Mouse (Mus musculus) thymus, adult 18-20 months (tissue): Measurements from ENCODE around the gene Thsd7a.

Experiments
- DNase-seq, 2 experiments: peaks; one replicate each; pipeline ENCODE4 v3.0.0; 2022; ENCODE audit warnings: mixed read lengths in 2 of 2

Gene Thsd7a

DNA sequence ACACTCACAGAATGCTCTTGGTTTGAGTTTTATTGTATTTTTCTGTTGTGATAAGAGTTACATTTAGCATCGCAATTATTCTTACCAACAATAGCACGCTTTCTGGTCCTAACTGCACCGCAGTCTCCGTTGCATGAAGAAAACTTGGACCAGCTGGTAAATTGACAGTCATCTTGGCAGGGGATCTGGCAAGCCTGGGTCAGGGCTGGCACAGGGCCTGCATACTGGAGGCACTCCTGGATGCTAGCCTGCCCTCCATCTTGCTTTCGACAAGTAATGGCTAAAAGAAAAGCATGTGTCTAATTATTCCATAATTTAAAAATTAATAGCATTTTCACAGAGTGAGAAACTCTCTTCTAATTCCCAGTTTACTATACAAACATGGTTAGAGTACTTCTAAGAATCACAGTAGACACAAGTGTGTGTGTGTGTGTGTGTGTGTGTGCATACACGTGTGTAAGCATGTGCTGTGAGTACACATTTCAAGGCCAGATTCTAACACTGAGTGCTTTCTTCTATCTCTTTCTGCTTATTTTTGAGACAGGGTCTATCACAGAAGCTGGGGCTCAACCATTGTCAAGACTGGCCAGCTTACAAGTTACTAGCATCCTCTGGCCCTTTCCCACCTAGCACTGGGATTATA lies 368.0 kb downstream of the Thsd7a start:
- no peak for DNase-seq

GRCm38 (mm10) chr6:12380717-12381116 lies 368.5 kb downstream of the Thsd7a start:
- no peak for DNase-seq

GRCm38 (mm10) chr6:12358737-12359136 lies 390.5 kb downstream of the Thsd7a start:
- no peak for DNase-seq

- DNase-seq: no peak
Measured at GRCm38 (mm10) chr6:12353573-12353972, 395.6 kb downstream of the Thsd7a start.

GRCm38 (mm10) chr6:12352165-12352719 lies 397.0 kb downstream of the Thsd7a start:
- no peak for DNase-seq

DNA sequence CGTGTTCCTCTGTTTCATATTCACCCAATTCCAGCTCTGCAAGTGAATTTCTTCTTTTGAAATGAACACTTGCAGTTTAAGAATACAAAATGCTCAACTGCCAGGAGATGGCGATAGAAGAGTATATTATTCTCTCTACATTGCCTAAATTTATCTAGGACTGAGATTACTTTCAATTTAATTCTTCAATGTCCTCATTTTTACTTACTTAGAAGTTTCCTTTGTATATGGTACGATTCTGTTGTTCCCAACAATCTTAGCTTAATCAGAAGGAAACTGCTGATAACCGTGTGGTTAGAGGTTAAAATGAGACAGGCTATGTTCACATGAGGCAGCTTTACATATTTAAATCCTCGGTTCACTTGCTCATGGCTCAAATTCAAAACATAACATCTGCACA lies 398.5 kb downstream of the Thsd7a start:
- no peak for DNase-seq

DNA sequence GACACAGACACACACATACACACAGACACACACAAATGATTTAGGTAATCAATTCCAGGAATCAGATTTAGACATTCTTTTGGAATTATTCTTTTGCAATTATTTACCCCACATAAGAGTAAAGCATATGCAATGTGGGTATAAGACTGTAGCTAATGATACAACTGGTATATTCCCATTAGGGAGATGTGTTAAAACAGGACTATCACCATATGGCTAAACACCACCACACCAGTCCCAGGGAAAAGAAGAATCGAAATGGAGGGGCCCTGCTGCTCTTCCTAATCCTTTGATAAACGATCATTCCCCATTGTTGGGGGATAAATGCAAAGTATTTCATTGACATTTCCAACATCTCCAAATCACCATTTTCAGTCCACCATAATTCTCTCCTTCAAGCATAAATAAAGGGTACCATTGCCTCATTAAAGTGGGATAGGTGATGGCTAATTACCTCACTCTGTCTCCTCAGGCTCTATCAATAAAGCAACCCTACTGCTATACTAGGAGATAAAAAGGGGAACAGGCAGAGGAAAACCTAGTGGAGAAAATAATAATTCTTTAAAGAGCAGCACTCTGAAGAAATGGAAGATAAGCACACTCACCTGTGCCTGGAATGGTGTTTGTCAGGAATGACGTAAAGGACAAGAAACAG lies 400.0 kb downstream of the Thsd7a start:
- DNase-seq: no peak

DNA sequence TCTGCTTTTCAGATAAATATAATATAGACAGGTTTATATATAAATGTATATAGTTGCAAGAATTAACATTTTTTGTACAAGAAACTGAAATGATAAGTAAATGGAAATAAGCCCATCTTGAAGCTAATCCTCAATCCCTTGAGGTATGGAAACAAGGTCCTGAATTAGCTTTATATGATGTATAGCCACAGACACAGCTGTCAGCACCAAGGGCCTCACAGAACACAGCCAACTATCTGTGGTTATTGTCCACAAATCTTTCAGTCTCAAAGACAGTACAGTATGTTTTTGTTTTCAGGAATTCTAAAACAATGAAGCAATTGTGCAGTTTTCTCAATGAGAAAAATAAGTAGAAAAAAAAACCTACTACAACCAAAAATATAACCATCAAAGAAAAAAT lies 400.5 kb downstream of the Thsd7a start:
- no peak for DNase-seq

DNA sequence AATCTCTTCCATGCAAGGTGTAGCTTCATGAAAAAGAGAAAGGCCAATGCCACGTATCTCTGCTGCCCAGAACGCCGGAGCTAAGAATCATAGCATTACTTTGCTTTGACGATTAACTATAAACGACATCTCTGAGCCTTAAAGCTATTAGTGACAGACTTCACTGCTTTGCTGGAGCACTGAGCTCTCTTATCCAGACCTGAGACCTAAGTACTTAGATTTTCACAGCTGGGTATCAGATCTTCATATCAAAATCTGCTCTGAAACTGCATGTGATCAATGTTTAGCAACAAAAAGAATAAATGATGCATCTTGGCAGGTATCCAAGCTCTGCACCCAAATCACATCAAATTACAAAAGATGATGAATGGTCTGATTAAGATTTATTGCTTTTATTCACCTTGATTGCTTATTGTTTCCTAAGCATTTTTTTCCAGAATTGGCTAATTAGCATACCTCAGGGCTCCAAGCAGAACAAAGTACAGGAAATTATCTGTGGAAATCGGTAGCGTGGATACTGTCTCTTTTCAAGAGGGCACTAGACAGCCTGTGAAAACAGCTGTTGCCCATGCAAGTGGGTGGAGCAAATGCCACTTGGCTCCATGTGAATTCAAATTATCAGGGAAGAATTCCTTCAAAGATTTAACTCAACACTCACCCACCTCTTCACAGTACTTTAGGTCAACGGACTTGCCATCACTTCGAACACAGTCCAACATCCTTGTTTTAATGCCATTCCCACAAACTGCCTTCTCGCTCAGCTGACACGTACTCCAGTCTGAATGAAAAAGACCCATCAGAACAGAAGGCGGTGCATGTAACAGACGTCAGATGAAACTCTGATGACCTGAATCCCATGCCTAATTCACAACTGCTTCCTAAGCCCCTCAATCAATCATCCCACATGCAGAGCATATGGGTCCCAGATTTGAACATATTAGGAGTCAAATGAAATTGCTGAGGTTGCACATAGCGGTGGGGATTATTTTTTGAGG lies 412.3 kb downstream of the Thsd7a start:
- no peak for DNase-seq

DNA sequence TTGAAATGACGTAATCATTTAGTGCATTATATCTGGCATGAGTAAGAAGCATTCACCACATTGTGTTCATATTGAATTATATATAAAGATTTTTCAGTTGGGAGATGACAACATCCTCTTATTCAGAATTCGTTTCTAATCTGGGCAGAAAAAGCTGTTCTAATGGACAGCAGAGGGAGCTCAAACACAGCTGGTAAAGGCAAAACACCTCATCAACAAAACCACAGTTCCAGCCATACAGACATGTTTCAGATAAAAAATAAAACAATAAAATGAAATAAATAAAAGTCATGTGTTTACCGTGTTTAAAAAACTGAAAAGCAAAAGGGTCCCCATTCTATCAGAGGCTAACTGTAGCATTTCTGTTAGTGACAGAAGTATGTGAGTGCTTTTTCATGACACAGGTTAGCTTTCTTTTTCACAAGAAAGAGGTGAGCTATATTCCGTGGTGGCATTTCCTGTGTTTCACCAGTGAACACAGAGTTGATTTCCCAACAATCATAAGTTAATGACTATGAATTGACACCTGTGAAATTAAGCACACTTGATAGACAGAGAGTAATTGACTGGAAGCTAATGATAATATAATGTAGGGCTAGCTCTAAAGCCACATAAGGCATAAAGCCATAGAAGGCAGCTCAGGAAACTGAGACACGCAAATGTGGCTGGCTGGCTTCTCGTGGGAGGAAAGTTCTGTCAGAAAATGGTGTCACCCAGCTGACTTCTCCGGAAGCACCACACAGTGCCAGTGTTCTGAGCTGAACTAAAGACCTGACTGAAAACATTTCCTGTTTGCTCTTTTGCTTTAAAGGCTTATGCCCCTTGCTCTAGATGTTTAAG lies 433.9 kb downstream of the Thsd7a start:
- DNase-seq: peak; percentile 3 to 16

GRCm38 (mm10) chr6:12307502-12307901 lies 441.7 kb downstream of the Thsd7a start:
- DNase-seq: no peak

DNA sequence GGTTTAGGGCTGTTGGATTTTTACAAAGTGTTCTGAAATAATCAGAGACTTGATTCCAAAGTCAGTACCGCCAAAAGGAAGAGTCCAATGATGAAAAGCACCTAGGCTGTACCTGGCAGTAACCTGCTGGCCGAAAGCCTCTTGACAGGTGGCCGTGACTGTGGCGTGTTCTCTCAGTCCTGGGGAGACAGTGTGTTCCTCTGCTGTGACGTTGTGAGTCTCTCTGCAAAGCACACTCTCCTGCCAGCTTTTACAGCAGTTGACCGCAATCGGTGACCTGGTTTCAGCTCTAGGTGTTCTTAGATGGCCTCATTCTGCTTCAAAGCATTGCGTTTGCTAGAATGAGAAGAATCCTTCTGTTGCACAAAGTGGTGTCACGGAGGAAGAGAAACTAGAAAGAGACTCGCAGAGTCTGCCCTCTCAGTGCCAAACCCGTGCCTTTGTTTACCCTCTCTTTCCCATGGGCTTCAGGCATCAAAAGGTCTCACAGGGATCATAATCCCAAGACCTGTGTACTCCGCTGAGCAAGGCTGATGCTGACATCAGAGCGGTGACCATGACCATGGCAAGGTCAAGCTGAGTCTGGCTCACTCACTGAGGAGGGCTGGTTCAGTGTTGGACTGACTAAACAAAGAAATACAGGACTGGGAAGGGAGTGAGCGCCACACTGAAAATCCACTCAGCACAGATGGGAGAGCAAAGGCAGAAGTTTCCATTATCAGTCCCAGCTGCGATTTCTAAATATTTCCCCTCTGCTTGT lies 486.4 kb downstream of the Thsd7a start:
- no peak for DNase-seq
